Mouse (Mus musculus): ENCODE results near the gene Trpm3. TPM values are rescaled to one million over a fixed set of nuclear protein-coding genes. Genes with fewer than 3 reads are reported as not detected.

Gene Trpm3
- polyA plus RNA-seq, 1 experiment from 2014 or later, result 37.2 TPM

GRCm38 (mm10) chr19:22979191-22979590 is 840.3 kb downstream of the Trpm3 start:
- H3K4me1 ChIP-seq (replicated peaks), result no peaks in the 10 kb centered on the region
- no peaks in the 10 kb centered on the region for H3K9me3 ChIP-seq
- H3K4me3 ChIP-seq, result no peak overlapping the region
- no peak for ATAC-seq (ENCODE audit: low FRiP score, low read depth)
- no peaks in the 10 kb centered on the region for H3K36me3 ChIP-seq
- no peaks in the 10 kb centered on the region for H3K27me3 ChIP-seq
- no peak overlapping the region for H3K9ac ChIP-seq
- WGBS, result 76% methylated on average over 1 of the region's 1 CpGs
- no peak overlapping the region for H3K27ac ChIP-seq (replicated peaks)
- H3K4me2 ChIP-seq, result no peak overlapping the region

- Histone ChIP-seq H3K4me1 (replicated peaks) (no peaks in the 10 kb centered on the region), H3K4me2 (no peak overlapping the region), H3K27ac (replicated peaks) (no peak overlapping the region), H3K9ac (no peak overlapping the region), H3K27me3 (no peaks in the 10 kb centered on the region), H3K36me3 (peaks cover 11% of the 10 kb centered on the region), H3K9me3 (no peaks in the 10 kb centered on the region), H3K4me3 (no peak overlapping the region)
- 96% methylated on average over 12 of the region's 12 CpGs for WGBS
- no peak for ATAC-seq (ENCODE audit: low FRiP score, low read depth)
These were observed 849.1 kb downstream of the Trpm3 start for GRCm38 (mm10) chr19:22987914-22988313.

- no peak overlapping the region for H3K4me2 ChIP-seq
- H3K27me3 ChIP-seq, result no peaks in the 10 kb centered on the region
- no peak overlapping the region for H3K4me3 ChIP-seq
- no peaks in the 10 kb centered on the region for H3K4me1 ChIP-seq (replicated peaks)
- ATAC-seq (ENCODE audit: low FRiP score, low read depth), result no peak
- no peak overlapping the region for H3K27ac ChIP-seq (replicated peaks)
- whole genome bisulfite sequencing, result 86% methylated on average over 4 of the region's 4 CpGs
- H3K9ac ChIP-seq, result no peak overlapping the region
- H3K9me3 ChIP-seq, result no peaks in the 10 kb centered on the region
- no peaks in the 10 kb centered on the region for H3K36me3 ChIP-seq
These were observed 855.1 kb downstream of the Trpm3 start for GRCm38 (mm10) chr19:22993946-22994345.

DNA sequence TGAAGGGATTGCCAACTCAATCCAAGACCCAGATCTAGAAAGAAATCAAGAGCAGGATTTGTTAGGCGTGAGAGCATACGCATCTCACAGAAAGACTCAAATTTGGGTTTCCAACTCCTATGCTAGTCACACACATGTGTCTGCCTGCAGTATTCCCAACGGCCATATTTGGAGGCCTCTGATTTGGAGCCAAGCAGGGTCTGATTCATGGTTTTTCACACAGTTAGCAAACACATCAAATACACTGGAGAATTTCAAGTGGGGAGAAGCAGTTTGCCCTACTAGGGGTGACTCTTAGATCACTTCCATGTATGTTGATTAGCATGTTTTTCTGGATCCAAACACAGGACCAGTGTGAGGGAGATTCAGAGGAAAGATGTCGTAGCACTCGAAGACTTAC is 855.7 kb downstream of the Trpm3 start:
- H3K4me3 ChIP-seq, result no peak overlapping the region
- H3K9ac ChIP-seq, result no peak overlapping the region
- H3K27me3 ChIP-seq, result no peaks in the 10 kb centered on the region
- no peak overlapping the region for H3K4me2 ChIP-seq
- H3K36me3 ChIP-seq, result no peaks in the 10 kb centered on the region
- H3K4me1 ChIP-seq (replicated peaks), result no peaks in the 10 kb centered on the region
- ATAC-seq (ENCODE audit: low FRiP score, low read depth), result no peak
- no peak overlapping the region for H3K27ac ChIP-seq (replicated peaks)
- no peaks in the 10 kb centered on the region for H3K9me3 ChIP-seq
- WGBS, result 92% methylated on average over 5 of the region's 5 CpGs

- Histone ChIP-seq H3K9ac (no peak overlapping the region), H3K9me3 (no peaks in the 10 kb centered on the region), H3K4me3 (no peak overlapping the region), H3K36me3 (no peaks in the 10 kb centered on the region), H3K27ac (replicated peaks) (no peak overlapping the region), H3K27me3 (no peaks in the 10 kb centered on the region), H3K4me2 (no peak overlapping the region), H3K4me1 (replicated peaks) (peaks cover 6% of the 10 kb centered on the region)
- no peak for ATAC-seq (ENCODE audit: low FRiP score, low read depth)
- 90% methylated on average over 1 of the region's 1 CpGs for WGBS
These were observed 861.4 kb downstream of the Trpm3 start for GRCm38 (mm10) chr19:23000293-23000692.

DNA sequence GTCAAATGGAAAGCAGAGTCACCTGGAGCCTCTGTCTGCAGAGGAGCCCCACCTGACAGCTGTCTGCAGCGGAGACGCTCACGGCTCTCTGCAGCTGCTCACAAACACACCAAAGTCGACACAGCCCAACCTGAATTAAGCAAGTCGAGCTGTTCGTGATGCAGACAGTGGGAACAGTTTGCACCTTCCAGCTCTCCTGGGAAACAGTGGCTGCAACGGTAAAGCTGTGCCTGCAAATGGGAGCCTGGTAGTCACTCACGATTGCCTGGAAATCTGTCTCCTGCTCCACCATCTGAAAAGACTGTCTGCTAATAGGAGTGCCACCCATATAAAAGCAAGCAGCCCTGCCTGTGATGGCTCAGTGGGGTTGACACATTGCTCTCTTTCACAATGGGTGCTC is 865.0 kb downstream of the Trpm3 start:
- Histone ChIP-seq H3K27ac (replicated peaks) (peak overlapping the region; percentile 49), H3K4me1 (replicated peaks) (peaks cover 6% of the 10 kb centered on the region), H3K9ac (no peak overlapping the region), H3K9me3 (no peaks in the 10 kb centered on the region), H3K27me3 (no peaks in the 10 kb centered on the region), H3K4me2 (no peak overlapping the region), H3K36me3 (no peaks in the 10 kb centered on the region), H3K4me3 (no peak overlapping the region)
- ATAC-seq (ENCODE audit: low FRiP score, low read depth), result 0 out of 2 replicates have a peak, but pooled peaks have one; percentile 53
- WGBS, result 40% methylated on average over 8 of the region's 8 CpGs

GRCm38 (mm10) chr19:23005851-23006250 is 867.0 kb downstream of the Trpm3 start:
- WGBS, result 95% methylated on average over 7 of the region's 7 CpGs
- Histone ChIP-seq H3K9me3 (no peaks in the 10 kb centered on the region), H3K4me3 (no peak overlapping the region), H3K4me2 (no peak overlapping the region), H3K4me1 (replicated peaks) (peaks cover 6% of the 10 kb centered on the region), H3K36me3 (no peaks in the 10 kb centered on the region), H3K9ac (no peak overlapping the region), H3K27ac (replicated peaks) (no peak overlapping the region), H3K27me3 (no peaks in the 10 kb centered on the region)
- no peak for ATAC-seq (ENCODE audit: low FRiP score, low read depth)

- Histone ChIP-seq H3K27me3 (no peaks in the 10 kb centered on the region), H3K4me1 (replicated peaks) (peaks cover 6% of the 10 kb centered on the region), H3K9ac (no peak overlapping the region), H3K9me3 (no peaks in the 10 kb centered on the region), H3K36me3 (no peaks in the 10 kb centered on the region), H3K27ac (replicated peaks) (no peak overlapping the region), H3K4me3 (no peak overlapping the region), H3K4me2 (no peak overlapping the region)
- peak; percentile 49; the same call in 1 of the 2 replicates for ATAC-seq (ENCODE audit: low FRiP score, low read depth)
- 53% methylated on average over 11 of the region's 11 CpGs for WGBS
These were observed 867.8 kb downstream of the Trpm3 start for GRCm38 (mm10) chr19:23006517-23007273.

DNA sequence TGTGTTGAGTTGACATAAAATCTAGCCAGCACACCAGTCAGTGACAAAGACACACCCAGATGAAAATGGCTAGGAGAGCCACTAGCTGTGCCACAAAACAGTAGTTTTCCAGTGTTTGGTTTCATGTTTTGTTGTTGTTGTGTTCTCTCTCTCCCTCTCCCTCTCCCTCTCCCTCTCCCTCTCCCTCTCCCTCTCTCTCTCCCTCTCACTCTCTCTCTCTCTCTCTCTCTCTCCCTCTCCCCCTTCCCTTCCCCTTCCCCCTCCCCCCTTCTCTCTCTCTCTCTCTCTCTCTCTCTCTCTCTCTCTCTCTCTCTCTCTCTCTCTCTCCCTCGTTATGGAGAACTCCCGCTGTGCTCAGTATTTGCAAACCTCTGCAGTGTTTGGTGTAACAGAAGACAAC is 874.8 kb downstream of the Trpm3 start:
- Histone ChIP-seq H3K4me1 (replicated peaks) (no peaks in the 10 kb centered on the region), H3K27ac (replicated peaks) (no peak overlapping the region)
- WGBS, result no CpG with 5 or more reads among the region's 2 CpGs

GRCm38 (mm10) chr19:23015516-23015915 is 876.7 kb downstream of the Trpm3 start:
- Histone ChIP-seq H3K36me3 (no peaks in the 10 kb centered on the region), H3K4me3 (no peak overlapping the region), H3K9ac (no peak overlapping the region), H3K4me2 (no peak overlapping the region), H3K27ac (replicated peaks) (no peak overlapping the region), H3K27me3 (no peaks in the 10 kb centered on the region), H3K9me3 (no peaks in the 10 kb centered on the region), H3K4me1 (replicated peaks) (no peaks in the 10 kb centered on the region)
- WGBS, result 52% methylated on average over 3 of the region's 3 CpGs
- ATAC-seq (ENCODE audit: low FRiP score, low read depth), result no peak

More for the DNA sequence above, 874.8 kb downstream of the Trpm3 start:
- no peaks in the 10 kb centered on the region for H3K9me3 ChIP-seq
- H3K4me2 ChIP-seq, result no peak overlapping the region
- H3K9ac ChIP-seq, result no peak overlapping the region
- H3K4me3 ChIP-seq, result no peak overlapping the region
- no peaks in the 10 kb centered on the region for H3K27me3 ChIP-seq
- H3K36me3 ChIP-seq, result no peaks in the 10 kb centered on the region
- ATAC-seq (ENCODE audit: low FRiP score, low read depth), result no peak

GRCm38 (mm10) chr19:23018186-23018727 is 879.4 kb downstream of the Trpm3 start:
- Histone ChIP-seq H3K4me1 (replicated peaks) (no peaks in the 10 kb centered on the region), H3K9ac (no peak overlapping the region), H3K4me3 (no peak overlapping the region), H3K27ac (replicated peaks) (no peak overlapping the region), H3K9me3 (no peaks in the 10 kb centered on the region), H3K4me2 (no peak overlapping the region), H3K27me3 (no peaks in the 10 kb centered on the region), H3K36me3 (no peaks in the 10 kb centered on the region)
- ATAC-seq (ENCODE audit: low FRiP score, low read depth), result no peak
- 59% methylated on average over 2 of the region's 2 CpGs for WGBS

- H3K4me1 ChIP-seq (replicated peaks), result no peaks in the 10 kb centered on the region
- no peak overlapping the region for H3K27ac ChIP-seq (replicated peaks)
- no peaks in the 10 kb centered on the region for H3K9me3 ChIP-seq
- no peak overlapping the region for H3K4me3 ChIP-seq
- WGBS, result 92% methylated on average over 6 of the region's 6 CpGs
- H3K9ac ChIP-seq, result no peak overlapping the region
- no peaks in the 10 kb centered on the region for H3K36me3 ChIP-seq
- H3K4me2 ChIP-seq, result no peak overlapping the region
- ATAC-seq (ENCODE audit: low FRiP score, low read depth), result no peak
- H3K27me3 ChIP-seq, result no peaks in the 10 kb centered on the region
These were observed 884.1 kb downstream of the Trpm3 start for GRCm38 (mm10) chr19:23022902-23023301.
